Mouse (Mus musculus) left cerebral cortex, adult 9 months (tissue): ENCODE data around the gene Erc2.
A peak's percentile ranks its signal among the peaks of the same experiment; 100 is the strongest.

ENCODE experiments used
- DNase-seq, 2 experiments: peaks; one replicate each; pipeline ENCODE4 v3.0.0; 2022; ENCODE audit warnings: low spot score in 2 of 2

Erc2 gene

DNA sequence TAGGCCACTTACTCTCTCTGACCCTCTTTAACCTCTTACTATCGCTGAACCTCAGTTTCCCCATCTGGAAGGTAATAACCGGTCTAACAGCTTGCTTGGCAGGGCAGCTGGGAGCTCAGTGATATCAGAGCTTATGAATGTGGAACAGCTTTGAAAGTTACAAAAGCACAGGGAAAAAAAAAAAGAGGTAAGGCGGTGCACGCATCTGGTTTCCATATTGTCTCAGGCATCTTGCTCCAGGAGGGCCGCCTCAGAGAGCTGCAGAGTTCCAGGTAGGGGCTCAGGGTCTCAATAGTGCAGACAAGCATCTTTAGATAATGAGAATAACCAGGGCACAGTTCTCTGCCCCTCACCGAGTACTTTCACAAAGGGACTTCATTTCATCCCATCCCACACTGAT, 816.9 kb downstream of the Erc2 start:
- no peak for DNase-seq

DNA sequence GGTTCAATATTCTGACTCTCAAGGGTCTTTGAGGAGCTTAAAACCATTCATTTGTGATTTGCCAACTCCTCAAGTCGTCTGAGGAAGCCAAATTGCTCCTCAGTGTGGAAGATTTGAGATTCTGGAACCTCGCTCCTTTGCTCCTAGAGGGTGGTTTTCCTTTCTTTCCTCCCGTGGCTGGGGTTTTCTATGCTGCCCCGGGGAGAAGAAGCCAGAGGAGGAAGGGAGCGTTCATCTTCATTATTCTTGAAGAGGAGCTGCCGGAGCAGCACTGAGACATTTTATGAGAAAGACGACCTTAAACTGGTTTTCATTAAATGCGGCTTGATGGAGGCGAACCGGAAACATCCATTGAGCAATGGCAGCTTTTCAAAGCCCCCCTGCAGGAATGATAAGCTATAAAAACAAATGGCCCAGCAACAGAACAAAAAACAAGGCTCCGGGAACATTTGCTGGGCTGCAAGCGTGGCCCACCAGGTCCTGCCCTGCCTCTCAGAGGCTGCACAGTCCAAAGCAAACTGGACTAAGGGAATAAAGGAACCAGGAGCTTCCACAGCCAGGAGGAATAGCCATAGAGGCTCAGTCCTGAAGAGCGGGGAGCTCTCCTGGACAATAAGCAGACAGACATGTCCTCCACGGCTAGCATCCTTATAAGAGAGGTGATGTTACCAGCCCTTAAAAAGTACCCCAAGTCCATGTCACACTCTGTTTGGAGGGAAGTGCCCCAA, 819.2 kb downstream of the Erc2 start:
- DNase-seq: no peak

DNA sequence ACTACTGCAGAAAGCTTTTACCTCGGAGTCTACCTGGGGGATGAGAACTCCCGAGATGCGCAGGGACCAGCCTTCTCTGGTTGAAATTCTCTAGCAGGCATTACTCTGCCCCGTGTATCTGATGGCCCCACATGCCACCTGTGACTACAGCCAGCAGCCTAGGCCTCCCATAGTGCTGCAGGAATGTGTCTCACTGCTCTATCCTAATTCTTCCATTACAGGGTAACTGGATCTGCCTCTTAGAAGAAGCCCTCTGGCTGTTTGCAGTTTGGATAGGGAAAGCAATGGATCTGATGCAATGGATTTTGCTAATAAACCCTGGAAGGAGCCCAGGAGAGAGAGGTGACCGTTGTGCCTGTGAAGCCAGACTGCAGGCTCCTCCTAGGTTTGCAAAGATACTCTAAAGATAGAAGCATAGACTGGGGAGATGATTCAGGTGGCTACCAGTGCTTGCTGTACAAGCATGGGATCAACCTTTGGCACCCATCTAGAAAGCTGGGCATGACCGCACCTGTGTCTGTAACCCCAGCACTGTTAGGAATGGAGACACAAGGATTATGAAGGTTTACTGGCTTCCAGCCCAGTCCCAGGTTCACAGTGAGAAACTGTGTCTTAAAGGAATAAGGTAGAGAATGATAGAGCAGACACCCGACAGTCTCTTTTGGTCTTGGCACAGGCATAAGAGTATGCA, 821.2 kb downstream of the Erc2 start:
- no peak for DNase-seq

DNA sequence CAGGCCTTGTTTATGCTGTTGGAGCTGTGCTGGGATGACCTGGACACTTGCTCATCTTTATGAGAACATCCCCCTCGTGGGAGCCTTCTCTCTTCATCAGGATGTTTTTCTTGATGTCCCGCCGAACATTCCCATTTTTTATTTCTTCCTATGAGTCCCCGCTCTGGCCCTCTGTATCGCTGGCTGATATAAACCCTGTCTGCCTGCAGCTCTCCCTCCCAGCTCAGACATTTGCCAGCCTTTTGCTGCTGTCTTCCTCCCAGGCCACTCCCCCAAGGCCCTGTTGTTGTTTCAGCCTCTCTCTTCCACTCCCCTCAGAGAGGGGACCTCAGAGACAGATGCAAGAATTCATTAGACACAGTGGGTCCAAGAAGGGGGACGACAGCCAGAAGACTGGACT, 823.5 kb downstream of the Erc2 start:
- no peak for DNase-seq

GRCm38 (mm10) chr14:28451771-28452170, 829.5 kb downstream of the Erc2 start:
- DNase-seq: no peak

DNA sequence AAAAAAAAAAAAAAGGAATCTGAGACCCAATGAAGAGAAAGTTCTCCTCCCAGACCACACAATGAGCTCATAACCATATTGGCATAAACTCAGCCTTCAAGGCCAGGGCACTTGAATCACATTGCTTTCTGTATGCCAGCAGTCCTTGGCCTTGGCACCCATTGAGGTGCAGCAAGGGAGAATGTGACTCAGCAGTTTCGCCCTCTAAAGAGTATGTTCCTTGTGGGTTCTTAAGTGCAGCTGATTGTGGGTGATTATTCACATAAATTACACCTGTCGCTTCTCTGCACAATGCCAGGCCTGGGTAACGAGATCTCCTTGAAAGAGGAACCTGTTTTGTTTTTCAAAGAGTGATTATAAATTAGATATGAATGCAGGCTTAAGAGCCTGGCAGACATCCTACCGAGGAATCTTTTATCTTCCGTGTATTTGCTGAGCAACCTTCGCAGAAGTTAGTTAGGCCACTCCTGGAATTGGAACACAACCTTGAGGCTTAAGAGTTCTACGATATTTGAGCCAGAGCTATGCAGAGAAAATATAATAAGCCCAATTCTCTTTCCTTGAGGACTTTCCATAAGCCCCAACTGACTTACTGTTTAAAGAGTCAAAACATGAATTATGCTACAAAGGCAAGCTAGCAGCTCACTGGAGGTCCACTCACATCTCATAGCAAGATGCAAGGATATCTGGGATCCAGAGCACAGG, 834.3 kb downstream of the Erc2 start:
- peak in 1 of 2 experiments; percentile 13 for DNase-seq

GRCm38 (mm10) chr14:28457428-28457827, 835.2 kb downstream of the Erc2 start:
- no peak for DNase-seq

DNA sequence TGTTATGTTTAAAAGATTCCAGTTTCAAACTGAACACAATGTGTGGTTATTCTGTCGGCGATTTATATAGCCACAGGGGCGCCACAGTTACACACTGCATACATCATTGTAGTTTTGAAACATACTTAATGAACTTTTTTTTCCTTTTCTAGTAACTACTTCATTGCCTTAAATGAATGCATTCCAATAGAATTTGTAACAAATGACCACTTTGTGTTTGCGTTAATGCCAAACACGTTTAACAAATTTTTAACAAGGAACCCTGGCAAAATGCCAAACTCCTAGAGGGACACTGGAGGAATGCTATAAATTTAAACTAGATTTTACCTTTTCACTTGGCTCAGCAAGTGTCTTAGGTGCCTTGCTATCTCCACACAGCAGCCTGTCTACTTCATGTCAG, 845.7 kb downstream of the Erc2 start:
- DNase-seq: no peak

GRCm38 (mm10) chr14:28469696-28470095, 847.5 kb downstream of the Erc2 start:
- no peak for DNase-seq

DNA sequence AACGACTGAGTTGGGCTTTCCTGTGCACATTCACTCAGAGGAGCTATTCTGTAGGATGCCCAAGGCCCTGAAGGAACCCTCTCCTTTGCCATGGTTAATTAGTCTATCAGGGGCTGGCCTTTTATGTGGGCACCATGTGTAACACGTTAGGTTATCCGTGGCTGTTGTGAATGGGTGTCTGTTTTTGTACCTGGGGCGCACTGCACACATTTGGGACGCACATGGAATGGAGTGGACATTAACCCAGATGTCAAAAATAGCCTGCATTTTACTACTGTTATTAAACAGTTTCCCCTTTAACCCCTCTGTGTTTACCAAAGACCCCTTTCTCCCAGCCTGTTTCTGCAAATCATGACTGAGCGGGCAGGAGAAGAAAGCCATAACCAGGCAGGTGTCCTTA, 848.0 kb downstream of the Erc2 start:
- DNase-seq: no peak

- DNase-seq: no peak
Measured at GRCm38 (mm10) chr14:28475012-28475411, 852.8 kb downstream of the Erc2 start.

- DNase-seq: no peak
Measured at GRCm38 (mm10) chr14:28475421-28475820, 853.2 kb downstream of the Erc2 start.

DNA sequence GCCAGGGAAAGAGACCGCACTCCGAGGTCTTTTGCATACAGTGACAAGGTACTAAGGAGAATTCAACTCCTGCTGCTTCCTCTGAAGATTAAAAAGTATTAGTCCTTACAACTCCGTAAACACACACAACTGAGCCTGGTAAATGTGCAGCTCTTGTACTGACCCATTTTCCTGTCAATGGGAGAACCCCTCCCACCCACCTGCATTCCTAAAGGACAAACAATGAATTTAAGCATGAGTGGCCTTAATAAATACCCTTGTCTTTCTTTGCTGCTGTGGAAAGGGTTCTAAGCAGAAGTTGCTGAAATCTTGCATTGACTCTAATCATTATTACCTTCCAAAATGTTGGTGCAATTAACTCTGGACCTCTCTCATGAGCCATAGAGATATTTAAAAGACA, 854.5 kb downstream of the Erc2 start:
- no peak for DNase-seq

DNA sequence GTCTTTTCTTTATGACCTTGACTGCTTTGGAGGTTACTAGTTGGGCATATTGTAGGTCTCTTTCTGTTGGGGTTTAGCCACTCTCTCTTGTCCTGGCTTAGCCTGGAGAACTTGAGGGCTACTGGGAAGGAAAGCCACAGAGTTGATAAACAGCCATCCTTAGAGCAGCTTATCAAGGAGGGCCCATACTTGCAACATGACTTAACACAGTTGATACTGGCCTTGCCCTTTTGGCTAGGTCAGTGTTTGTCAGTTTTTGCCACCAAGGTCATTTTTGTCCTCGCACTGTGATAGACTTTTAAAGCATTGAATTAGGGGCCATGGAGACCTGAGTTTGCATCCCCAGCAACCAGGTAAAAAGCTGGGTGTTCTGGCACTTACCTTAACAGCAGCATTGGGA, 858.6 kb downstream of the Erc2 start:
- no peak for DNase-seq

GRCm38 (mm10) chr14:28493806-28494205, 871.6 kb downstream of the Erc2 start:
- DNase-seq: no peak

DNA sequence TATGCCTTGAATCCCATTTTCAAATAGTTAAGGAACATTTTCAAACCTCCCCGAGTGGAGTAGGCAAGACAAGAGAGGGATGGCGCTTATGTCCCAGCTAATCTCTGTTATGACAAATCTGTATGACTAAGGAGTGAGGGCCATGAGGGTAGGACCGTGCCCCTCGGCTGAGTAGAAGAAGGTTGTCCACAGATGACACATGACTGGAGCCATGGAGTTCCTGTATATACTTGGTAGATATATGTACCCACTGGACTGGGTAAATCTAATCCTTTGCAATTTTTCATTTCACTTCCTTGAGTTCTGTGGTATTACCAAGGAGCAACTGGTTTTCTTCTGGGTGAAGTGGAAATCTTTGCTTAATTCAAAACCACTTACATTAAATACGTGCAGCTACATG, 872.0 kb downstream of the Erc2 start:
- no peak for DNase-seq

- DNase-seq: no peak
Measured at GRCm38 (mm10) chr14:28501216-28501878, 879.1 kb downstream of the Erc2 start.

DNA sequence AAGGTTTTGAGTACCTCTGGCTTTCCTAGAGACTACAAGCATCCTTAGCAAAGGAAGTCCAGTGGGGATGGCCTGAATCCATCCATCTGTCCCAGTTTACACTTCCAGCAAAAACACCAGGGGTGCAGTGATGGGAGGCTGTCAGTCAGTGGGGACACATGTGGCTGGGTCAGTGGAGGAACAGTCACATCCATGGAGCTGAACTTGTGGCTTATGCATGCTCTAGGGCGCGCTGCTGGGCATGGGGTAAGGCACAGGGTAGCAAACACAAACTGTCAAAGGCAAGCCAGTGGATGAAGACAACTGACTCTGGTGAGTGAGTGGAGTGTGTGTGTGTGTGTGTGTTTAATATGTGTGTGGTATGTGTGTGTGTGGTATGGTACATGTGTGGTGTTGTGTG, 881.0 kb downstream of the Erc2 start:
- no peak for DNase-seq

DNA sequence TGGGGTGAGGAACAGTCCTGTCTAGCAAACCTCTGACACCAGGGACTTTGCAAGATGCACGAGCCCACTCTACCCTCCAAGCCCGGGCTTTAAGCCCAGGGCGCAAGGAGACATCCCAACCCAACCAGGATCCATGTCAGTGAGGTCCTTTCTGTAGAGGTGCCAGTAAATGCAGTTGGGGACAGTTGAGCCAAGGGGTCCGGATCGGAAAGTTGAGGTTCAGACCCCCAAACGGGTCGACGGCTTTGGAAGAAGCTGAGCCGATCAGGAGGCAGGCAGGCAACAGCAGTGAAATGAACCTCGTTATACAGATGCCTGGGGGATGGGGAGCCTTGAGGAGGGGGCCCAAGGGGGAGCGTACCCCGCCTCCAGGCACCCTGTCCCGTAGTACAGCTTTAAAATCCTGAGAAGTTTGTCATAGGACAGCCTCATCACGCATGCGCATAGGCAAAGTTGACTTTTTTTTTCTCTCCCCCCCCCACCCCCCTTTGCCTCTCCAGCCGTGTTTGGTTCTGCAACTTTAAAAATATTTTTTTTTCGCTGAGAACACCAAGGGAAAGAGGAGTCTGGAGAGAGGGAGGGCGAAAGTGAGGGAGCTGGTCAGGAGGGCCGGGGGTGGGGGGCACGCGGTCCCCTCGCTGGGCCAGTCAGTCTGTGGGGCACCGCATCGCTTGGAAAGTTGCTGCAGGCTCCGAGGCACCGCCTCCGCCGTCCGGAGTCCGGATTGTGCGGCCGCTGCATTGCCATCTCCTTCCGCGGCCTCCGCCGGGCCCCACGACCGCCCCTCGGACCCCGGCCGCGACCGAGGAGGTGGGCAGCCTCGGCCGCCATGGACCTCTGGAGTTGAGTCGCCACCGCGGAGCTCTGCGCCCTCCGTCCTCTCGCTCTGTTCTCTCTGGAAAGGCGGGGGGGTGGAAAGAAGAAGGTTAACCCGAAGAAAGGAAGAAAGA, 882.1 kb downstream of the Erc2 start, which contains the start of gene Wnt5a:
Wnt5a (plus strand) TSS at position 650 of the 950 bp plus-strand sequence.
- no peak for DNase-seq

GRCm38 (mm10) chr14:28505051-28505585, 882.9 kb downstream of the Erc2 start:
- DNase-seq: no peak
